Mouse (Mus musculus) embryonic facial prominence, embryonic 14.5 days (tissue): ENCODE data around the gene Cchcr1. TPM values are rescaled to one million over a fixed set of nuclear protein-coding genes. Genes with fewer than 3 reads are reported as not detected.
"Not testable (repeated sequence)": the region's sequence is repeated elsewhere in the genome, so short reads cannot be mapped to it uniquely, and the experiment has no call there.

Experiments used
- ATAC-seq: fragments of 200-750 bp; cut with Nextera tagmentation; 2 replicates; pipeline ENCODE4 v1.8.0; 2017; ENCODE audit warnings: low read depth, moderate number of reproducible peaks, moderate TSS enrichment
- DNase-seq: peaks from one replicate; pipeline ENCODE4 v3.0.0-alpha.2; 2015; ENCODE audit warnings: low spot score
- H3K27ac ChIP-seq: fragments of 300-500 bp; sonication (generic); replicated peaks from 2 replicates; pipeline ENCODE4 v1.5.1; 2014; ENCODE audit warnings: low read depth, mild to moderate bottlenecking, low read length, moderate library complexity
- H3K27me3 ChIP-seq: fragments of 300-500 bp; sonication (generic); replicated peaks from 2 replicates; pipeline ENCODE4 v1.6.1; 2014; ENCODE audit warnings: low read length; ENCODE audit not compliant: control insufficient read depth, insufficient read depth
- H3K36me3 ChIP-seq: fragments of 300-500 bp; sonication (generic); 2 replicates; pipeline ENCODE4 v1.6.1; 2014; ENCODE audit warnings: low read length, mixed read lengths; ENCODE audit not compliant: control insufficient read depth, insufficient read depth
- H3K4me1 ChIP-seq: fragments of 300-500 bp; sonication (generic); 2 replicates; pipeline ENCODE4 v1.6.1; 2014; ENCODE audit warnings: antibody characterized with exemption, low read length; ENCODE audit not compliant: control insufficient read depth, insufficient read depth
- H3K4me2 ChIP-seq: fragments of 300-500 bp; sonication (generic); 2 replicates; pipeline ENCODE4 v1.6.1; 2014; ENCODE audit warnings: low read depth, mild to moderate bottlenecking, low read length, moderate library complexity, mixed read lengths
- H3K4me3 ChIP-seq: fragments of 300-500 bp; sonication (generic); 2 replicates; pipeline ENCODE4 v1.5.1; 2014; ENCODE audit warnings: low read depth, mild to moderate bottlenecking, low read length
- H3K9ac ChIP-seq: fragments of 300-500 bp; sonication (generic); 2 replicates; pipeline ENCODE4 v1.6.1; 2014; ENCODE audit warnings: low read depth, mild to moderate bottlenecking, low read length, moderate library complexity, mixed read lengths
- H3K9me3 ChIP-seq: fragments of 300-500 bp; sonication (generic); 2 replicates; pipeline ENCODE4 v1.6.1; 2016; ENCODE audit warnings: low read length; ENCODE audit not compliant: control insufficient read depth
- WGBS: fragments of 180-500 bp; shearing (Covaris S2); extraction: QIAGEN DNeasy Blood & Tissue Kit; methylation state at CpG from one replicate; pipeline ENCODE4 v1.1.7; 2014; 5-methylcytosine and 5-hydroxymethylcytosine counted together
- polyA plus RNA-seq: library from polyadenylated mRNA; unstranded; fragments of >200 nt; fragmentation: Nextera tagmentation; extraction: Ambion mirVana; gene quantifications from 2 replicates; pipeline ENCODE4 v1.2.1, GENCODE M21; 2014

Cchcr1 gene
- 10.5 and 12.2 TPM in 2 replicates for polyA plus RNA-seq

GRCm38 (mm10) chr17:35516652-35517500 is at the start of gene Cchcr1, which contains the start of gene Tcf19:
Cchcr1 (plus strand) TSS chr17:35517100.
Tcf19 (minus strand) TSS chr17:35516824.
- WGBS: under 1% methylated on average over 44 of the region's 67 CpGs
- Histone ChIP-seq H3K27ac (peak within 1 kb of the TSS; percentile 69), H3K36me3 (peaks cover 18% of the 10 kb centered on the region; the same call in 1 of the 2 replicates), H3K4me1 (peaks cover 12% of the 10 kb centered on the region; the same call in 1 of the 2 replicates), H3K27me3 (no peaks in the 10 kb centered on the region), H3K9me3 (no peaks in the 10 kb centered on the region), H3K4me2 (peak within 1 kb of the TSS; percentile 83), H3K4me3 (peak within 1 kb of the TSS; percentile 65), H3K9ac (peak within 1 kb of the TSS; percentile 66)
- DNase-seq (peak; percentile 99), ATAC-seq (peak; percentile 97)

GRCm38 (mm10) chr17:35468936-35469335 is 48.0 kb upstream of the Cchcr1 start:
- peaks cover 21% of the 10 kb centered on the region for H3K27me3 ChIP-seq
- H3K4me1 ChIP-seq, ATAC-seq, H3K4me2 ChIP-seq, H3K27ac ChIP-seq, H3K9ac ChIP-seq, DNase-seq, H3K4me3 ChIP-seq, H3K36me3 ChIP-seq, H3K9me3 ChIP-seq: not testable (repeated sequence)
- WGBS: 53% methylated on average over 3 of the region's 3 CpGs

- Histone ChIP-seq H3K9ac (peak within 1 kb of the TSS; percentile 48), H3K4me3 (peak within 1 kb of the TSS; percentile 48), H3K27me3 (peaks cover 21% of the 10 kb centered on the region), H3K36me3 (no peaks in the 10 kb centered on the region), H3K4me2 (peak within 1 kb of the TSS; percentile 85), H3K9me3 (no peaks in the 10 kb centered on the region), H3K27ac (no peak within 1 kb of the TSS), H3K4me1 (no peaks in the 10 kb centered on the region)
- no peak for DNase-seq
- WGBS: 1% methylated on average over 54 of the region's 80 CpGs
- no peak for ATAC-seq
Measured at GRCm38 (mm10) chr17:35469842-35470751, 46.8 kb upstream of the Cchcr1 start, which contains the start of gene H2-Q10. H2-Q10 (plus strand) TSS chr17:35470089.

- 0 out of 2 replicates have a peak, but pooled peaks have one; percentile 53 for ATAC-seq
- no peak overlapping the region for H3K27ac ChIP-seq
- no peak overlapping the region for H3K9ac ChIP-seq
- H3K4me1 ChIP-seq: no peaks in the 10 kb centered on the region
- H3K9me3 ChIP-seq: no peaks in the 10 kb centered on the region
- DNase-seq: peak; percentile 38
- no peak overlapping the region for H3K4me3 ChIP-seq
- H3K4me2 ChIP-seq: no peak overlapping the region
- H3K36me3 ChIP-seq: no peaks in the 10 kb centered on the region
- H3K27me3 ChIP-seq: no peaks in the 10 kb centered on the region
- under 1% methylated on average over 9 of the region's 9 CpGs for WGBS
Measured at GRCm38 (mm10) chr17:35484066-35484465, 32.8 kb upstream of the Cchcr1 start.

GRCm38 (mm10) chr17:35485702-35486101 is 31.2 kb upstream of the Cchcr1 start:
- WGBS: 37% methylated on average over 4 of the region's 4 CpGs
- no peaks in the 10 kb centered on the region for H3K27me3 ChIP-seq

GRCm38 (mm10) chr17:35486726-35487125 is 30.2 kb upstream of the Cchcr1 start:
- WGBS: 42% methylated on average over 10 of the region's 10 CpGs

More at GRCm38 (mm10) chr17:35485702-35486101, 31.2 kb upstream of the Cchcr1 start:
- no peak overlapping the region for H3K9ac ChIP-seq
- H3K36me3 ChIP-seq: no peaks in the 10 kb centered on the region
- no peak overlapping the region for H3K4me3 ChIP-seq
- no peak overlapping the region for H3K27ac ChIP-seq
- DNase-seq: no peak
- H3K4me1 ChIP-seq: no peaks in the 10 kb centered on the region
- no peaks in the 10 kb centered on the region for H3K9me3 ChIP-seq
- no peak overlapping the region for H3K4me2 ChIP-seq
- ATAC-seq: no peak

GRCm38 (mm10) chr17:35488041-35488440 is 28.9 kb upstream of the Cchcr1 start:
- ATAC-seq (no peak), DNase-seq (no peak)
- Histone ChIP-seq H3K9ac (no peak overlapping the region), H3K4me1 (no peaks in the 10 kb centered on the region), H3K27ac (no peak overlapping the region), H3K4me2 (no peak overlapping the region), H3K4me3 (no peak overlapping the region), H3K36me3 (no peaks in the 10 kb centered on the region), H3K9me3 (no peaks in the 10 kb centered on the region), H3K27me3 (no peaks in the 10 kb centered on the region)
- 100% methylated on average over 2 of the region's 2 CpGs for WGBS

More at GRCm38 (mm10) chr17:35486726-35487125, 30.2 kb upstream of the Cchcr1 start:
- DNase-seq (peak; percentile 24), ATAC-seq (no peak)
- H3K4me2 ChIP-seq: 0 out of 2 replicates have a peak overlapping the region, but pooled peaks have one; percentile 8
- no peaks in the 10 kb centered on the region for H3K9me3 ChIP-seq
- no peaks in the 10 kb centered on the region for H3K36me3 ChIP-seq
- no peaks in the 10 kb centered on the region for H3K4me1 ChIP-seq
- no peak overlapping the region for H3K27ac ChIP-seq
- H3K27me3 ChIP-seq: no peaks in the 10 kb centered on the region
- H3K9ac ChIP-seq: no peak overlapping the region
- H3K4me3 ChIP-seq: no peak overlapping the region

GRCm38 (mm10) chr17:35490320-35490719 is 26.6 kb upstream of the Cchcr1 start:
- no peak overlapping the region for H3K4me3 ChIP-seq
- H3K9ac ChIP-seq: no peak overlapping the region
- H3K27ac ChIP-seq: no peak overlapping the region
- no peak for DNase-seq
- no peaks in the 10 kb centered on the region for H3K9me3 ChIP-seq
- no peaks in the 10 kb centered on the region for H3K27me3 ChIP-seq
- H3K36me3 ChIP-seq: no peaks in the 10 kb centered on the region
- no peaks in the 10 kb centered on the region for H3K4me1 ChIP-seq
- no peak overlapping the region for H3K4me2 ChIP-seq
- WGBS: 62% methylated on average over 5 of the region's 5 CpGs
- ATAC-seq: no peak
